In the genomic region with DNA sequence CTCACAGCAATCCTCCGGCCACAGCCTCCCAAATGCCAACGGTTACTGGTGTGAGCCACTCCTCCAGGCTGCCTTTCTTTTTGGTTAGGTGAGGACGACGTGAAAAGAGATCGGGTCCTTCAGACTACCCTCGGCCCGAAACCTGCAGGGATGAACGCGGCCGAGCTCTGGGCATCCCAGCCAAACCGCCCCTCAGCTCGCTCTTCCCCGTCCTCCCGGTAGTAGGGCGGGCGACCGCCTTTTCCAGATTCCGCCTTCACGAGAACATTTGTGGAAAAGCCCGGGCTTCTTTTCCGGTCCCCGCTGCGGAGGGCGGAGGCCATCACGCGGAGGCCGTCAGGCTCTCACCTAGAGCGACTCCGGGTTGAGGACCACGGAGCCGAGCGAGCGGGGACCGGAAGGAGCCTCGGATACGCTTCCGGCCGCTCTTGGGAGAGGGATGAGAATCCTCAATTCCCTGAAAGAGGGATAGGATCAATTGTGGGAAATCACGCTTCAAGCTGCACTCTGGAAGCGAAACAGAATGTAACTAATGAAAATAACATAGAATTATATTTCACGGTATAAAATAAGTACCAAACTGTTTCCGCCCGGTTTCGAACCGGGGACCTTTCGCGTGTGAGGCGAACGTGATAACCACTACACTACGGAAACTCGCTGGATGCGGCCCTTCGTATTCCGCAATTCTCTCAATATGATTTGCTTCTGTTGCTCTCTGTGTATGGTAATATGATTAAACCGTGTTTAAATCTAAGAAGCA, we compare ENCODE assay signal across 8 mouse cellular contexts. TPM values are rescaled to one million over a fixed set of nuclear protein-coding genes. Genes with fewer than 3 reads are reported as not detected.
DNase-seq lines count a peak whose midpoint lies in the region; ATAC-seq lines count a peak whose summit lies in the region.

No protein-coding gene starts in this region.

- WGBS in intestine, embryonic 15.5 days = under 1% methylated on average over 55 of the region's 55 CpGs

- H3K4me2 ChIP-seq in intestine, embryonic 15.5 days (replicated peaks) = peak overlapping the region; percentile 73

- H3K9me3 ChIP-seq in intestine, embryonic 15.5 days = no peaks in the 10 kb centered on the region

- DNase-seq in embryo, embryonic 10.5 days (ENCODE audit: low spot score) = peak; percentile 98
- DNase-seq in gastrocnemius, postnatal 25 days = peak; percentile 78
- DNase-seq in left cerebral cortex, postnatal 25 days (ENCODE audit: low spot score in 2 of 2) = peak; percentile 92 to 95
- DNase-seq in mesoderm, embryonic 11.5 days (ENCODE audit: low read depth, low spot score) = peak; percentile 91
- peak; percentile 87 for DNase-seq in right cerebral cortex, postnatal 25 days
- DNase-seq in urinary bladder, postnatal 36 days (ENCODE audit: low spot score in 2 of 2) = peak; percentile 90 to 92

- peak overlapping the region; percentile 99 for H3K27ac ChIP-seq in intestine, embryonic 15.5 days

- H3K27me3 ChIP-seq in intestine, embryonic 15.5 days (replicated peaks) = no peaks in the 10 kb centered on the region

- peak overlapping the region; percentile 83 for H3K9ac ChIP-seq in intestine, embryonic 15.5 days

- ATAC-seq in activated CD4-positive, CD25-positive, alpha-beta regulatory T cell, adult 4 months = peak; percentile 83
- peak; percentile 94 for ATAC-seq in intestine, embryonic 15.5 days

- H3K36me3 ChIP-seq in intestine, embryonic 15.5 days = no peaks in the 10 kb centered on the region

- H3K4me1 ChIP-seq in intestine, embryonic 15.5 days (replicated peaks) = peaks cover 5% of the 10 kb centered on the region; the same call in 1 of the 2 replicates

- intact Hi-C loops in left cerebral cortex, postnatal 25 days (cut with DNase I) = loop anchor here (2.0 to 5.0 kb wide), 4 partner anchors 15 to 1733 kb away; no protein-coding TSS in a partner anchor

- peak overlapping the region; percentile 74 for H3K4me3 ChIP-seq in intestine, embryonic 15.5 days (replicated peaks)

RNA-seq across cellular contexts. Expression of a gene that starts 20.0 kb away (rescaled TPM):
- polyA plus RNA-seq in activated CD4-positive, CD25-positive, alpha-beta regulatory T cell, adult 4 months (2017; shearing (Covaris generic)) = not detected
- total RNA-seq in gastrocnemius, postnatal 25 days (2021) = not detected
- 0.08 and 0.11 TPM in 2 replicates for polyA plus RNA-seq in intestine, embryonic 15.5 days (2015; fragmentation: Nextera tagmentation; extraction: Ambion mirVana)
- not detected for total RNA-seq in left cerebral cortex, postnatal 25 days (2021)

RNA-seq across cellular contexts. Expression of a gene that starts 22.1 kb away (rescaled TPM):
- 10 to 100 TPM; 10.4 to 11.1 TPM for polyA plus RNA-seq in activated CD4-positive, CD25-positive, alpha-beta regulatory T cell, adult 4 months (2017; shearing (Covaris generic))
- 1 to 10 TPM; 2.9 to 3.7 TPM for total RNA-seq in gastrocnemius, postnatal 25 days (2021)
- 11.2 TPM in 2 replicates for polyA plus RNA-seq in intestine, embryonic 15.5 days (2015; fragmentation: Nextera tagmentation; extraction: Ambion mirVana)
- total RNA-seq in left cerebral cortex, postnatal 25 days (2021) = 1 to 10 TPM; 8.3 to 8.9 TPM

RNA-seq across cellular contexts. Expression of a gene that starts 42.9 kb away (rescaled TPM):
- polyA plus RNA-seq in activated CD4-positive, CD25-positive, alpha-beta regulatory T cell, adult 4 months (2017; shearing (Covaris generic)) = not detected
- total RNA-seq in gastrocnemius, postnatal 25 days (2021) = not detected
- 0.16 and 0.23 TPM in 2 replicates for polyA plus RNA-seq in intestine, embryonic 15.5 days (2015; fragmentation: Nextera tagmentation; extraction: Ambion mirVana)
- total RNA-seq in left cerebral cortex, postnatal 25 days (2021) = 1 to 10 TPM; 1.1 to 1.3 TPM

Comparison
In these comparisons a context has a peak if more than half of its experiments do, and no peak if none do; other contexts are left out.
1. Peak in every context shown above with its lines: DNase-seq, ATAC-seq, H3K4me3 ChIP-seq and H3K27ac ChIP-seq.